Mouse (Mus musculus): Measurements from ENCODE around the gene Atn1.
A peak's percentile ranks its signal among the peaks of the same experiment; 100 is the strongest.
"Not testable (repeated sequence)": the region's sequence is repeated elsewhere in the genome, so short reads cannot be mapped to it uniquely, and the experiment has no call there.

The Atn1 gene

GRCm38 (mm10) chr6:124755831-124756595 is at the start of gene Atn1, which contains the start of gene Gm45234:
Atn1 (minus strand) TSS chr6:124756524.
Gm45234 (minus strand) TSS chr6:124756021.
- peak; percentile 74 for DNase-seq

GRCm38 (mm10) chr6:124805341-124806321 is 49.3 kb upstream of the Atn1 start:
- DNase-seq = peak; percentile 93

GRCm38 (mm10) chr6:124804341-124804740 is 48.0 kb upstream of the Atn1 start:
- DNase-seq = no peak

GRCm38 (mm10) chr6:124803691-124804090 is 47.4 kb upstream of the Atn1 start:
- not testable (repeated sequence) for DNase-seq

- DNase-seq = no peak
These were observed 46.7 kb upstream of the Atn1 start for GRCm38 (mm10) chr6:124803061-124803460.

GRCm38 (mm10) chr6:124802400-124802799 is 46.1 kb upstream of the Atn1 start:
- DNase-seq = not testable (repeated sequence)

- no peak for DNase-seq
These were observed 39.9 kb upstream of the Atn1 start for GRCm38 (mm10) chr6:124796200-124796599.

GRCm38 (mm10) chr6:124795781-124796180 is 39.5 kb upstream of the Atn1 start:
- no peak for DNase-seq

- no peak for DNase-seq
These were observed 35.6 kb upstream of the Atn1 start for GRCm38 (mm10) chr6:124791911-124792310.

- no peak for DNase-seq
These were observed 33.8 kb upstream of the Atn1 start for GRCm38 (mm10) chr6:124790121-124790520.

- no peak for DNase-seq
These were observed 33.2 kb upstream of the Atn1 start for GRCm38 (mm10) chr6:124789519-124789918.

GRCm38 (mm10) chr6:124787722-124788121 is 31.4 kb upstream of the Atn1 start:
- no peak for DNase-seq

GRCm38 (mm10) chr6:124786756-124787420 is 30.6 kb upstream of the Atn1 start:
- peak; percentile 95 for DNase-seq

- DNase-seq = no peak
These were observed 26.1 kb upstream of the Atn1 start for GRCm38 (mm10) chr6:124782436-124782835.

GRCm38 (mm10) chr6:124780917-124781316 is 24.6 kb upstream of the Atn1 start:
- no peak for DNase-seq

GRCm38 (mm10) chr6:124779984-124780416 is 23.7 kb upstream of the Atn1 start:
- no peak for DNase-seq

- no peak for DNase-seq
These were observed 23.1 kb upstream of the Atn1 start, which contains the start of gene Lrrc23 for GRCm38 (mm10) chr6:124779222-124779983. Lrrc23 (minus strand) TSS chr6:124779727.

- no peak for DNase-seq
These were observed 14.2 kb upstream of the Atn1 start for GRCm38 (mm10) chr6:124770511-124770910.

GRCm38 (mm10) chr6:124770013-124770412 is 13.7 kb upstream of the Atn1 start:
- no peak for DNase-seq

GRCm38 (mm10) chr6:124769101-124769765 is 12.9 kb upstream of the Atn1 start, which contains the start of gene Eno2:
Eno2 (minus strand) TSS chr6:124769673.
- peak; percentile 79 for DNase-seq

- no peak for DNase-seq
These were observed 12.3 kb upstream of the Atn1 start for GRCm38 (mm10) chr6:124768704-124769044.
